Mouse (Mus musculus) olfactory bulb, adult 2 months (tissue): ENCODE measurements around the gene Lenep. TPM values are rescaled to one million over a fixed set of nuclear protein-coding genes. Genes with fewer than 3 reads are reported as not detected.
A peak's percentile ranks its signal among the peaks of the same experiment; 100 is the strongest.

Experiments
- H3K27ac ChIP-seq: fragments of 200-500 bp; 2 replicates; pipeline ENCODE4 v1.5.1; 2012; ENCODE audit warnings: low read depth, low read length; ENCODE audit not compliant: insufficient read depth
- H3K4me1 ChIP-seq: fragments of 200-500 bp; 2 replicates; pipeline ENCODE4 v1.6.1; 2012; ENCODE audit warnings: low read length; ENCODE audit not compliant: control insufficient read depth, insufficient read depth
- H3K4me3 ChIP-seq: fragments of 200-500 bp; 2 replicates; pipeline ENCODE4 v1.5.1; 2012; ENCODE audit warnings: mild to moderate bottlenecking, low read depth, low read length, moderate library complexity; ENCODE audit not compliant: insufficient read depth
- CTCF ChIP-seq: fragments of 200-500 bp; IDR thresholded peaks from 2 replicates; pipeline ENCODE4 v1.5.1; 2012; ENCODE audit warnings: low read depth, mild to moderate bottlenecking, low read length, moderate library complexity; ENCODE audit not compliant: insufficient read depth
- POLR2A ChIP-seq: fragments of 200-500 bp; IDR thresholded peaks from 2 replicates; pipeline ENCODE4 v1.6.1; 2012; ENCODE audit warnings: mild to moderate bottlenecking, low read depth, low read length, moderate library complexity; ENCODE audit not compliant: insufficient read depth
- WGBS: fragments of 180-500 bp; shearing (Covaris S2); methylation state at CpG from one replicate; pipeline ENCODE4 v1.1.7; 2018; 5-methylcytosine and 5-hydroxymethylcytosine counted together
- polyA plus RNA-seq: library from polyadenylated mRNA; stranded (reverse); fragments of >200 nt; gene quantifications from 2 replicates; pipeline ENCODE4 v1.2.4, GENCODE M21; 2012; ENCODE audit warnings: low replicate concordance; ENCODE audit not compliant: missing spikeins, insufficient read depth, insufficient read length

Gene Lenep
- polyA plus RNA-seq, result not detected in 2 replicates

DNA sequence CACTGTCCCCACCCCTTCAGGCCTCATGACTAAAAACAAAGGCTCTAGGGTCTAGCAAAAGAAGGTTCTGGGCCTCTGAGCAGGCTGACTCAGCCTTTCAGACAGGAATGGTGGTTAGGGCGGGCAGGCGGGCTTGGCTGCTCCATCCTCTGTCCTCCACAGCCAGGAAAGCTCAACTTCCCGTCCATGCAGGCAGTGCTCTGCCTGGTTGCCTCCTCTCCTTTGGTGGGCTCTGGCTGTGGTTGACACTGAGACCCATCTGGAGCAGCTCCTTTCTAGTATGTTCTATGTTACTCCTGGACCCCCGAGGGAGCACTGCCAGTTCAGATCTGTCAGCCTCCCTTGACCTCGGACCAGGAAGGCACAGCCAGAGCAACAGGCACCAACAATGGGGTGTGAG, at the start of gene Lenep:
Gene Lenep (minus strand): TSS at position 101 of the 400 bp plus-strand sequence.
- H3K4me1 ChIP-seq, result 0 out of 2 replicates have a peak, but pooled peaks cover 3% of the 10 kb centered on the region
- 73% methylated on average over 5 of the region's 5 CpGs for WGBS
- no peak for TF ChIP-seq CTCF
- TF ChIP-seq POLR2A, result no peak
- no peak within 1 kb of the TSS for H3K4me3 ChIP-seq
- H3K27ac ChIP-seq, result no peak within 1 kb of the TSS

DNA sequence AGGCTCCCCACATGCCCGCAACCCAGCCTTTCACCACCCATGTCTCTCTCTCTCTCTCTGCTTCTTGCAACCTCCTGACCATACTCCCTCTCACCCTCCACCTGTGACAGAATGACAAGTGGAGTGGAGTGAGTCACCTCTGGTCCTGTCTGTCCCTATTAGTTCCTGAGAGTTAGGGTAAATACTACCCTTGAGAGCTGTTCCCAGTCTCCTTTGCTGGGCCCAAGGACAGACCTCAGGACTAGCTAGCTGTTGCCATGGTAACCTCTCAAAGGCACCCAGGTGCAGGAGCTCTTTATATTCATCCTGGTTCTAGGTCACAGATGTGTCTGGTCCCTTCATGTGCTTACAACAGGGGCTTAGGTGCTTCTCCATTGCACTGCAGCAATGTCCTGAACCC, 49.3 kb upstream of the Lenep start:
- Histone ChIP-seq H3K4me1 (peaks cover 8% of the 10 kb centered on the region), H3K4me3 (no peak overlapping the region), H3K27ac (no peak overlapping the region)
- 100% methylated on average over 1 of the region's 1 CpGs for WGBS
- TF ChIP-seq CTCF (no peak), POLR2A (no peak)

DNA sequence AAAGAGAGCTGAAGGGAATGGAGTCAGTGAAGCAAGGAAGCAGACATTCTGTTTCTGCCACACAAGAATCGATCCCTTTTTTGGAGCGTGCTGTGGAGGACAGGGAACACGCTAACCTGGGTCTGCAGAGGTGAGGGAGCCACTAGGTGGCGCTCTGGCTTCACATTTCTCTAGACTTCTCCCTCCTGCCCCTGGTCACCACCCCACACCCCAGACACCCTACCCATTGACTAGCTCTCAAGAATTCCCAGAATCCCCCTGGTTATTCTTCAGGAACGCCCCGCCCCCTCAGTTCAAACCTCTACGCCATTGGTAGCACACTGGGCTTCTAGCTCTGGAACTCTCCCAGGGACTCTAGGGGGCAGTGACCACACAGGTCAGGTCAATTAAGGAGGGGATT, 46.9 kb upstream of the Lenep start:
- Histone ChIP-seq H3K4me1 (peaks cover 8% of the 10 kb centered on the region), H3K27ac (no peak overlapping the region), H3K4me3 (no peak overlapping the region)
- WGBS, result 27% methylated on average over 7 of the region's 7 CpGs
- TF ChIP-seq CTCF (peak; percentile 67; the same call in 1 of the 2 replicates), POLR2A (no peak)

DNA sequence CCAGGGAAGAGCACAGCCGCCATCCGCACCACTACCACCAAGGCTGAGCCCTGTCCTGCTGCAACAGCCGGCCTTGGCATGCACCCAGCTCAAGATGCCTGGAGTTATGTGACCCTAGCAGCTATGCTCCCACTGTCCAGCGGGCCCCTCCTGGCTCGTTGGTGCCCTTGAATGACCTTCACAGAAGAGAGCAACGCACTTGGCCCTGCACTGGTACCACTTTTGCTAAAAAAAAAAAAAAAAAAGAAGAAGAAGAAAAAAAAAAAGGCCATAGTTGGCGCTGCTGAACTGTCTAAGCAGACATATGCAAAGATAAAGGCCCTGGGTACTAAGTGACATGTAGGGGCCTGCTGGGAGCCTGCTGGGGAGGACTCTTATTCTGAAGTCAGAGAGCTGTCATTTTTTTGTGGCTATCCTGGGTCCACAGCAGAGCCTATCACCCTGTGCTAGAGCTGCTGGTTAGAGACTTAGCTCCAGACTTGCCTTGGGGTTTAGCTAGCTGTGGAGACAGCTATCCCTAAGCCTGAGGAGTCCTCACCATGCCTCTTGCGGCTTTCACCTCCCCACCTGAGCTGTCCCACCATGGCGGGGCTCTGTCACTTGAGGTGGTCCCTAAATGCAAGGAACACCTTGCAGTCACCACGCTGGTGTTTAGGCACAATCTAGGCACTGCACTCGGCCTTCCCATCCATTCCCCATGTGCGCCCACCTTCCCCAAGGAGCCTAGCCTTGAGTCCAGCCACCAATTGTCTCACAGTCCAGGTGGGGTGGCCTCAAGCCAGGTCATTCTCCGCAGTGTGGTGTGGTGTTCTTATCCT, 46.3 kb upstream of the Lenep start:
- H3K27ac ChIP-seq, result no peak overlapping the region
- TF ChIP-seq CTCF (no peak), POLR2A (no peak)
- H3K4me1 ChIP-seq, result peaks cover 8% of the 10 kb centered on the region
- no peak overlapping the region for H3K4me3 ChIP-seq
- WGBS, result 67% methylated on average over 13 of the region's 13 CpGs

GRCm38 (mm10) chr3:89440691-89441090, 38.1 kb upstream of the Lenep start:
- Histone ChIP-seq H3K4me3 (no peak overlapping the region), H3K27ac (no peak overlapping the region), H3K4me1 (peaks cover 17% of the 10 kb centered on the region)
- WGBS, result 91% methylated on average over 2 of the region's 2 CpGs
- no peak for TF ChIP-seq CTCF
- no peak for TF ChIP-seq POLR2A

- peaks cover 24% of the 10 kb centered on the region for H3K4me1 ChIP-seq
- no peak for TF ChIP-seq POLR2A
- no peak for TF ChIP-seq CTCF
- peak overlapping the region; percentile 13; the same call in 1 of the 2 replicates for H3K4me3 ChIP-seq
- H3K27ac ChIP-seq, result peak overlapping the region; percentile 59
- whole genome bisulfite sequencing, result 13% methylated on average over 5 of the region's 5 CpGs
Observed at GRCm38 (mm10) chr3:89437269-89437668, 34.7 kb upstream of the Lenep start.

DNA sequence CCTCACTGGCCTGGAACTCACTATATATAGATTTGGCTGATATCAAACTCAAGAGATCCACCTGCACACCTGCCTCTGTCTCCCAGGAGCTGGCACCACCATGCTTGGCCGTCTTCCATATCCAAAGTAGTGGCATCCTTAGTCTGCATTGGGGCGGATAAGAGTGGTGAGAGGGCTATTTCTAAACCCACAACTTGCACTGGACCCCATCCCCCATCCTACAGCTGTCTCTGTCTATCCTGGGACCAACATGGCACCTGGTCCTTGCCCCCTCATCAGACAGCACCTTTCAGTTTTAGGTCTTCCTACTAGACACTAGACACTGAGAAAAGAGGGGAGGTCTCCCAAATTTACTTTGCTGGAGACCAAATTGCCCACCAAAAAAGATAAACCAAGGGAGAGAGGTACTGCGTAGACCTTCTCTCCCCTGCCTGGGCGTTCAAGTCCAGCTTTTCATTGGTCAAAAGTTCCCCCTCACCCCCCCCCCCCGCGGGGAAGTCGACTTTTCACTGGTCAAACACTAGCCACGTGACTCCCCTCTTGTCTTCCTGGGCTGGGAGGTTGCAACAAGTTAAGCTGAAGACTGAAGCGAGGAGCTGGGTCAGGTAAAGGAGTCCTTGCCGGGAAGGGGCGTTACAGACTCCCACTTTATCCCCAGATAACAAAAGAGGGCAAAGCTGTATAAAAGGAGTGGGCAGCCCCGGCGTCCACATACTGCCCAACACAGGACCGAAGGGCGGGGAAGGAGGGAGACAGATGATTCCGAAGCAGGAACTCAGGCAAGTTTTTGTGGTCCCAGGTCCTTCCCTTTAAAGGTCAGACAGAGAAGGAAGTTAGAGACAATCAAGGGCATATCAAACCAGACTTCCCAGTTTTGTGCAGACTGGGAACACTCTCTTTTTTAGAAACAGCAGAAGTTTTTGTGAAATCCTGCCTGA, 33.9 kb upstream of the Lenep start, which contains the start of gene Pbxip1:
Gene Pbxip1 (plus strand): TSS at position 531 of the 938 bp plus-strand sequence.
- WGBS, result 11% methylated on average over 16 of the region's 16 CpGs
- Histone ChIP-seq H3K4me3 (peak within 1 kb of the TSS; percentile 43), H3K4me1 (peaks cover 27% of the 10 kb centered on the region), H3K27ac (peak within 1 kb of the TSS; percentile 59)
- no peak for TF ChIP-seq POLR2A
- no peak for TF ChIP-seq CTCF

GRCm38 (mm10) chr3:89435041-89435440, 32.4 kb upstream of the Lenep start:
- Histone ChIP-seq H3K4me3 (no peak overlapping the region), H3K4me1 (peaks cover 29% of the 10 kb centered on the region), H3K27ac (no peak overlapping the region)
- TF ChIP-seq POLR2A (no peak), CTCF (no peak)
- WGBS, result 43% methylated on average over 7 of the region's 7 CpGs
